Mouse (Mus musculus): ENCODE results near the gene Ralgps1. TPM values are rescaled to one million over a fixed set of nuclear protein-coding genes. Genes with fewer than 3 reads are reported as not detected.

Gene Ralgps1
- polyA plus RNA-seq, 1 experiment: 5.9 TPM

- 64% methylated on average over 10 of the region's 10 CpGs for WGBS
- H3K4me3 ChIP-seq (replicated peaks; ENCODE audit: extremely low read depth, low read depth, low read length): no peak overlapping the region
- no peaks in the 10 kb centered on the region for H3K4me1 ChIP-seq (ENCODE audit: control insufficient read depth, insufficient read depth, low read length)
- TF ChIP-seq POLR2A (IDR thresholded peaks at IDR 0.05; ENCODE audit: borderline replicate concordance, extremely low read depth, low read depth, low read length): no peak
- no peak for TF ChIP-seq CTCF (IDR thresholded peaks at IDR 0.05; ENCODE audit: insufficient read depth, low read length)
- no peak for DNase-seq
Measured at GRCm38 (mm10) chr2:33170777-33171565, 200.3 kb downstream of the Ralgps1 start.

GRCm38 (mm10) chr2:33169445-33169844 is 201.8 kb downstream of the Ralgps1 start:
- DNase-seq: no peak
- H3K4me3 ChIP-seq (replicated peaks; ENCODE audit: extremely low read depth, low read depth, low read length): no peak overlapping the region
- WGBS: 86% methylated on average over 6 of the region's 6 CpGs
- no peak for TF ChIP-seq CTCF (IDR thresholded peaks at IDR 0.05; ENCODE audit: insufficient read depth, low read length)
- TF ChIP-seq POLR2A (IDR thresholded peaks at IDR 0.05; ENCODE audit: borderline replicate concordance, extremely low read depth, low read depth, low read length): no peak
- peaks cover 4% of the 10 kb centered on the region; the same call in 1 of the 2 replicates for H3K4me1 ChIP-seq (ENCODE audit: control insufficient read depth, insufficient read depth, low read length)

DNA sequence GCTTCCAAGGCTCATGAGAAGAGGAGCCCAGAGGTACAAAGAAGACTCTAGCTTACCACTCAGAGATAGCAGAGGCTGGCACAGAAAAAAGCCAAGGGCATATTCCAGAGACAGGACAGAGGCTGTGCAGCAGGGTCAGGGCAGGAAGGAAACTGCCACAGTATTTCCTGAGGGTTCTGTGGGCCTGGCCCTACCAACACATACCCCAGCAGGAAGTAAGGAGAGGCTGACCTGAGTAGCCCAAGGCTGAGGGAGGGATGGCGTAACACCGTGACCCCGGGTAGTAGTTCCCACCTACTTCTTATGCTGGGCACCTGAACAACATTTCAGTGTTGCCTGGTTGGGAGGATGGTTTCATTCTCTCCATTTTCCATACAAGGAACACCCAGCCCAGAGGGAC is 204.2 kb downstream of the Ralgps1 start:
- WGBS: 57% methylated on average over 3 of the region's 3 CpGs
- Histone ChIP-seq H3K4me3 (replicated peaks; ENCODE audit: extremely low read depth, low read depth, low read length) (no peak overlapping the region), H3K4me1 (ENCODE audit: control insufficient read depth, insufficient read depth, low read length) (peaks cover 4% of the 10 kb centered on the region; the same call in 1 of the 2 replicates)
- DNase-seq: no peak
- no peak for TF ChIP-seq CTCF (IDR thresholded peaks at IDR 0.05; ENCODE audit: insufficient read depth, low read length)

DNA sequence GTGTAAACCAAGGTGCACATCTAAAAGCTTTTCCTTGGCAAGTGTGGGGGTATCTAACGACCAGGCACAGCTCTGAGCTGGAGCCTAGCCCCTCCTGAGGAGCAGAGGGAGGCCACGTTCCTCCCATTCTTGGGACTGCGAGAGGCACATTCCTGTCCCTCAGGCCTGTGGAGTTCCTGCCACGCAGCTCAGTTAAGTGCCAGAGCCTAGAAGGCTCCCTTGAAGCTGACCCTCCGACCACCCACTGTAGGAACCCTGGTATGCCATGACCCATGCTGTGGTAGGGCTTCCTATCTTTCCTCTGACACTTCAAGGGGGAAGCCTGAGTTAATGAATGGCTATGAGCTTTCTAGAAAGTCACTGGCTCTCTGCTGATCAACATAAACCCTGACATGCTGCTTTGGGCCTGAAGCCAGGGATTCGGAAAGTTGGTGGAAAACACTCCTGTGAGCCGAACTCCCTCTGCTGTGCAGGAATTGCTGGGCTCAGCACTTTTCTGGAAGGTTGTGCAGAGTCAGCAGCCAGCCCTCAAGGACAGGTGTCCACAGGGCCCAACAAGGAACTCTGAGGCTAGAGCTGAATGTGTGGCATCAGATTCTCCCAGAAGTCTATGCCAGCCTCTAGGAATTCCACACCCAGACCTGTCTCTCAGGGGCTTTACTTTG is 205.4 kb downstream of the Ralgps1 start:
- no peak for TF ChIP-seq POLR2A (IDR thresholded peaks at IDR 0.05; ENCODE audit: borderline replicate concordance, extremely low read depth, low read depth, low read length)
- no peak for TF ChIP-seq CTCF (IDR thresholded peaks at IDR 0.05; ENCODE audit: insufficient read depth, low read length)
- WGBS: 60% methylated on average over 7 of the region's 7 CpGs
- no peak overlapping the region for H3K4me3 ChIP-seq (replicated peaks; ENCODE audit: extremely low read depth, low read depth, low read length)
- H3K4me1 ChIP-seq (ENCODE audit: control insufficient read depth, insufficient read depth, low read length): peaks cover 4% of the 10 kb centered on the region; the same call in 1 of the 2 replicates
- no peak for DNase-seq

- 52% methylated on average over 4 of the region's 4 CpGs for WGBS
- TF ChIP-seq CTCF (IDR thresholded peaks at IDR 0.05; ENCODE audit: insufficient read depth, low read length): no peak
- TF ChIP-seq POLR2A (IDR thresholded peaks at IDR 0.05; ENCODE audit: borderline replicate concordance, extremely low read depth, low read depth, low read length): no peak
- Histone ChIP-seq H3K4me3 (replicated peaks; ENCODE audit: extremely low read depth, low read depth, low read length) (no peak overlapping the region), H3K4me1 (ENCODE audit: control insufficient read depth, insufficient read depth, low read length) (peaks cover 6% of the 10 kb centered on the region)
- no peak for DNase-seq
Measured at GRCm38 (mm10) chr2:33165229-33165628, 206.1 kb downstream of the Ralgps1 start.

DNA sequence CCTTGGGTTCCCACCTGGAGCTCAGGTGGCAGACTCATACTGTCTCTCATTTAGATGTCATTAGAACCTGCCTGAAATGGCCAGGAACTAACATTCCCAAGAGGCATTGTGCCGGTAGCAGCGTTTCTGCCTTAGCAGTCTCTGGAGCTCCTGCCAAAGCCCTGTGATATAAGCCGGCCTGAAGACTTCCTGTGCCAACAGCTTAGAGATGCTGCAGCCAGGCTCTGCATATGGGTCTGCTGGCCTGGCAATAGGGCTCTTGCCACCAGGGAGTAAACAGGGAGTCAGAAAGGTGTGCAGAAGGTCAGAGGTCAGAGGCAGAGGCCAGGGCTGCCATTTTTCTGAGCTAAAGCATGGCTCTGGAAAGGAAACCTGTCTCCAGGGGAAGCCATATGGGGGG is 206.6 kb downstream of the Ralgps1 start:
- Histone ChIP-seq H3K4me1 (ENCODE audit: control insufficient read depth, insufficient read depth, low read length) (peaks cover 6% of the 10 kb centered on the region), H3K4me3 (replicated peaks; ENCODE audit: extremely low read depth, low read depth, low read length) (no peak overlapping the region)
- WGBS: 48% methylated on average over 3 of the region's 3 CpGs
- no peak for DNase-seq
- TF ChIP-seq CTCF (IDR thresholded peaks at IDR 0.05; ENCODE audit: insufficient read depth, low read length): no peak
- TF ChIP-seq POLR2A (IDR thresholded peaks at IDR 0.05; ENCODE audit: borderline replicate concordance, extremely low read depth, low read depth, low read length): no peak

DNA sequence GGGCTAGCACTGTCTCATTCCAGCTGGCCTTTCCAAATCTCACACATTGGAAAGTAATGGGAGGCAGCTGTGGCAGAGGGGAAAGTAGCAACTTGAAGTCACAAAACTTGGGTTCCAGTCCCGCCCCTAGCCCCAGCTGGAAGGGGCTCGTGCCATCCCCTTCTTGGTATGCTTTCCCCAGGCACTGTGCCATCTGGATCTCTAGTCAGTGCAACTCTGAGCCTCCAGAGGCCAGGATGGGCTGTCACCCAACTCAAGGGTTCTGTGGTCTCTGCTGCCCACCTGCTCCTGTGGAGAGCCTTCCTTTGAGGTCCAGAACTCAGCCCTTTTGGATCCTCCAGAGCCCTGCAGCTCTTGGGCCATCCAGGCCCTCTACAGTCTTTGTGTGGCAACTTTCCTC is 209.2 kb downstream of the Ralgps1 start:
- WGBS: 42% methylated on average over 2 of the region's 2 CpGs

GRCm38 (mm10) chr2:33160326-33160973 is 210.8 kb downstream of the Ralgps1 start:
- DNase-seq: no peak
- no peak overlapping the region for H3K4me3 ChIP-seq (replicated peaks; ENCODE audit: extremely low read depth, low read depth, low read length)
- TF ChIP-seq POLR2A (IDR thresholded peaks at IDR 0.05; ENCODE audit: borderline replicate concordance, extremely low read depth, low read depth, low read length) (no peak), CTCF (IDR thresholded peaks at IDR 0.05; ENCODE audit: insufficient read depth, low read length) (no peak)
- 56% methylated on average over 12 of the region's 12 CpGs for WGBS
- peaks cover 8% of the 10 kb centered on the region for H3K4me1 ChIP-seq (ENCODE audit: control insufficient read depth, insufficient read depth, low read length)

More for the DNA sequence above, 209.2 kb downstream of the Ralgps1 start:
- peaks cover 9% of the 10 kb centered on the region for H3K4me1 ChIP-seq (ENCODE audit: control insufficient read depth, insufficient read depth, low read length)
- TF ChIP-seq POLR2A (IDR thresholded peaks at IDR 0.05; ENCODE audit: borderline replicate concordance, extremely low read depth, low read depth, low read length) (no peak), CTCF (IDR thresholded peaks at IDR 0.05; ENCODE audit: insufficient read depth, low read length) (no peak)
- no peak overlapping the region for H3K4me3 ChIP-seq (replicated peaks; ENCODE audit: extremely low read depth, low read depth, low read length)
- DNase-seq: no peak

GRCm38 (mm10) chr2:33159593-33159992 is 211.7 kb downstream of the Ralgps1 start:
- no peak overlapping the region for H3K4me3 ChIP-seq (replicated peaks; ENCODE audit: extremely low read depth, low read depth, low read length)
- TF ChIP-seq CTCF (IDR thresholded peaks at IDR 0.05; ENCODE audit: insufficient read depth, low read length) (no peak), POLR2A (IDR thresholded peaks at IDR 0.05; ENCODE audit: borderline replicate concordance, extremely low read depth, low read depth, low read length) (no peak)
- WGBS: 73% methylated on average over 7 of the region's 7 CpGs
- no peak for DNase-seq
- peaks cover 6% of the 10 kb centered on the region for H3K4me1 ChIP-seq (ENCODE audit: control insufficient read depth, insufficient read depth, low read length)

All from lung, adult 2 months (tissue).